Mouse (Mus musculus) forebrain, embryonic 16.5 days (tissue): ENCODE data around the gene Svs2. TPM values are rescaled to one million over a fixed set of nuclear protein-coding genes. Genes with fewer than 3 reads are reported as not detected.

Experiments
- polyA plus RNA-seq: library from polyadenylated mRNA; unstranded; fragments of >200 nt; fragmentation: Nextera tagmentation; extraction: Ambion mirVana; gene quantifications from 2 replicates; pipeline ENCODE4 v1.2.1, GENCODE M21; 2015

The Svs2 gene
- polyA plus RNA-seq, 1 experiment from 2014 or later: not detected

Other genes with a start within 250 kb of the Svs2 start
- 453 and 463 TPM in 2 replicates for gene Ywhab, start 243.5 kb downstream of the Svs2 start, polyA plus RNA-seq
- gene Pabpc1l, start 213.0 kb downstream of the Svs2 start, polyA plus RNA-seq: 2.3 and 3.7 TPM in 2 replicates
- gene Stk4, start 168.1 kb downstream of the Svs2 start, polyA plus RNA-seq: 31.3 and 34.7 TPM in 2 replicates
- gene Tomm34, start 167.3 kb downstream of the Svs2 start, polyA plus RNA-seq: 58.4 and 61.0 TPM in 2 replicates
- 1.1 and 1.3 TPM in 2 replicates for gene Kcns1, start 67.4 kb downstream of the Svs2 start, polyA plus RNA-seq
- gene Wfdc5, start 55.7 kb downstream of the Svs2 start, polyA plus RNA-seq: not detected in 2 replicates
- not detected in 2 replicates for gene Wfdc12, start 47.9 kb downstream of the Svs2 start, polyA plus RNA-seq
- not detected in 2 replicates for gene Wfdc15a, start 38.3 kb downstream of the Svs2 start, polyA plus RNA-seq
- not detected in 2 replicates for gene Wfdc15b, start 16.8 kb downstream of the Svs2 start, polyA plus RNA-seq
- not detected in 2 replicates for gene Svs3b, start 18.2 kb upstream of the Svs2 start, polyA plus RNA-seq
- not detected in 2 replicates for gene Svs4, start 40.0 kb upstream of the Svs2 start, polyA plus RNA-seq
- gene Svs3a, start 50.8 kb upstream of the Svs2 start, polyA plus RNA-seq: not detected in 2 replicates
- not detected in 2 replicates for gene Svs6, start 78.3 kb upstream of the Svs2 start, polyA plus RNA-seq
- not detected in 2 replicates for gene Svs5, start 94.3 kb upstream of the Svs2 start, polyA plus RNA-seq
- gene Slpi, start 150.6 kb upstream of the Svs2 start, polyA plus RNA-seq: not detected in 2 replicates
- gene Rbpjl, start 164.7 kb upstream of the Svs2 start, polyA plus RNA-seq: 0.10 and 0.11 TPM in 2 replicates
- gene Matn4, start 166.7 kb upstream of the Svs2 start, polyA plus RNA-seq: 2.0 and 3.1 TPM in 2 replicates
- gene Sdc4, start 205.4 kb upstream of the Svs2 start, polyA plus RNA-seq: 5.1 and 8.2 TPM in 2 replicates
- gene Sys1, start 218.5 kb upstream of the Svs2 start, polyA plus RNA-seq: 69.5 and 76.9 TPM in 2 replicates
- gene Gm20458, start 222.5 kb upstream of the Svs2 start, polyA plus RNA-seq: 9.8 and 11.4 TPM in 2 replicates
- not detected in 2 replicates for gene Trp53tg5, start 235.3 kb upstream of the Svs2 start, polyA plus RNA-seq
- 5.3 and 9.2 TPM in 2 replicates for gene Dbndd2, start 247.6 kb upstream of the Svs2 start, polyA plus RNA-seq